12 mouse cellular contexts compared by ENCODE assay signal in genomic region chr17:29394106-29394760, GRCm38 (mm10). TPM values are rescaled to one million over a fixed set of nuclear protein-coding genes. Genes with fewer than 3 reads are reported as not detected.
DNase-seq lines count a peak whose midpoint lies in the region; ATAC-seq and TF ChIP-seq lines count a peak whose summit lies in the region.
"Had no signal": no experiment of that assay in that cellular context is flagged by ENCODE, and none has a peak within 500 bp of the region (broad histone marks: within the 10 kb centered on the region; RNA-seq: fewer than 3 reads in every experiment).

No protein-coding gene starts in this region.

- no peak overlapping the region for H3K27ac ChIP-seq in lung, embryonic 14.5 days (ENCODE audit: low read depth)
- peak overlapping the region; percentile 72 for H3K27ac ChIP-seq in liver, embryonic 16.5 days (ENCODE audit: low read length)
- no peak overlapping the region for H3K27ac ChIP-seq in hindbrain, embryonic 12.5 days
- H3K27ac ChIP-seq: hindbrain, embryonic 13.5 days; midbrain, embryonic 15.5 days had no signal

- TF ChIP-seq CTCF in lung, embryonic 14.5 days (IDR thresholded peaks at IDR 0.05; ENCODE audit: low read depth): no peak

- no peaks in the 10 kb centered on the region for H3K9me3 ChIP-seq in lung, embryonic 14.5 days (ENCODE audit: low read depth, low read length)
- no peaks in the 10 kb centered on the region for H3K9me3 ChIP-seq in liver, embryonic 16.5 days (replicated peaks; ENCODE audit: control insufficient read depth, low read length)
- H3K9me3 ChIP-seq in hindbrain, embryonic 12.5 days (replicated peaks): no peaks in the 10 kb centered on the region
- H3K9me3 ChIP-seq: hindbrain, embryonic 13.5 days; midbrain, embryonic 15.5 days had no signal

- no peaks in the 10 kb centered on the region for H3K27me3 ChIP-seq in lung, embryonic 14.5 days (ENCODE audit: insufficient read depth, low read length)
- no peaks in the 10 kb centered on the region for H3K27me3 ChIP-seq in liver, embryonic 16.5 days (ENCODE audit: control insufficient read depth, insufficient read depth, low read depth, low read length)
- peaks cover 3% of the 10 kb centered on the region; the same call in 1 of the 2 replicates for H3K27me3 ChIP-seq in hindbrain, embryonic 12.5 days
- H3K27me3 ChIP-seq: midbrain, embryonic 15.5 days had no signal

- no peak for ATAC-seq in lung, embryonic 14.5 days (ENCODE audit: insufficient read depth)
- no peak for ATAC-seq in liver, embryonic 16.5 days (ENCODE audit: low read depth)
- no peak for ATAC-seq in hindbrain, embryonic 12.5 days (ENCODE audit: low FRiP score)
- ATAC-seq: midbrain, embryonic 15.5 days had no signal

- no peaks in the 10 kb centered on the region for H3K36me3 ChIP-seq in lung, embryonic 14.5 days (ENCODE audit: insufficient read depth)
- H3K36me3 ChIP-seq in liver, embryonic 16.5 days (ENCODE audit: control insufficient read depth, insufficient read depth): no peaks in the 10 kb centered on the region
- H3K36me3 ChIP-seq in hindbrain, embryonic 12.5 days: no peaks in the 10 kb centered on the region
- H3K36me3 ChIP-seq: hindbrain, embryonic 13.5 days; midbrain, embryonic 15.5 days had no signal

- no peak overlapping the region for H3K4me2 ChIP-seq in lung, embryonic 14.5 days
- H3K4me2 ChIP-seq in liver, embryonic 16.5 days (ENCODE audit: low read depth, low read length): no peak overlapping the region
- no peak overlapping the region for H3K4me2 ChIP-seq in hindbrain, embryonic 12.5 days (replicated peaks)
- H3K4me2 ChIP-seq: hindbrain, embryonic 13.5 days; midbrain, embryonic 15.5 days had no signal

- H3K4me1 ChIP-seq in lung, embryonic 14.5 days (ENCODE audit: insufficient read depth): peaks cover 14% of the 10 kb centered on the region
- peaks cover 47% of the 10 kb centered on the region for H3K4me1 ChIP-seq in liver, embryonic 16.5 days (ENCODE audit: control insufficient read depth, low read depth, low read length)
- peaks cover 26% of the 10 kb centered on the region for H3K4me1 ChIP-seq in hindbrain, embryonic 12.5 days

- DNase-seq in lung, embryonic 14.5 days: peak; percentile 18
- no peak for DNase-seq in lung, postnatal 4 days
- peak; percentile 62 for DNase-seq in adrenal gland, adult 8-10 months
- peak; percentile 63 for DNase-seq in thymus, postnatal 14 days
- DNase-seq in urinary bladder, adult 18-20 months (ENCODE audit: low spot score in 2 of 2): no peak
- no peak for DNase-seq in kidney, postnatal 14 days
- DNase-seq: cerebellum, postnatal 36 days; layer of hippocampus, postnatal 36 days had no signal

- WGBS in lung, embryonic 14.5 days: 37% methylated on average over 9 of the region's 9 CpGs
- WGBS in liver, embryonic 16.5 days (ENCODE audit: insufficient replicate concordance): 22% methylated on average over 9 of the region's 9 CpGs
- 63% methylated on average over 9 of the region's 9 CpGs for WGBS in hindbrain, embryonic 12.5 days

- H3K9ac ChIP-seq in lung, embryonic 14.5 days: no peak overlapping the region
- H3K9ac ChIP-seq in liver, embryonic 16.5 days (ENCODE audit: low read depth, low read length): no peak overlapping the region
- no peak overlapping the region for H3K9ac ChIP-seq in hindbrain, embryonic 12.5 days
- H3K9ac ChIP-seq: midbrain, embryonic 15.5 days had no signal

- no peak overlapping the region for H3K4me3 ChIP-seq in lung, embryonic 14.5 days (ENCODE audit: low read depth, low read length)
- H3K4me3 ChIP-seq in liver, embryonic 16.5 days (ENCODE audit: low read depth, low read length): no peak overlapping the region
- H3K4me3 ChIP-seq in hindbrain, embryonic 12.5 days: no peak overlapping the region
- H3K4me3 ChIP-seq: hindbrain, embryonic 13.5 days; midbrain, embryonic 15.5 days had no signal

RNA-seq across cellular contexts. Expression of gene Fgd2, which starts 33.5 kb away (rescaled TPM):
- 15.7 and 19.2 TPM in 2 replicates for polyA plus RNA-seq in lung, embryonic 14.5 days (2014; fragmentation: Nextera tagmentation; extraction: Ambion mirVana)
- 10 to 100 TPM in 1 of 4 experiments, 1 to 10 TPM in 3; 2.1 to 11.1 (median 6.9) TPM for total RNA-seq in adrenal gland, adult 8-10 months (2022)
- polyA plus RNA-seq in liver, embryonic 16.5 days (2015; fragmentation: Nextera tagmentation; extraction: Ambion mirVana): 7.7 and 8.1 TPM in 2 replicates
- polyA plus RNA-seq in hindbrain, embryonic 12.5 days (2016; fragmentation: Nextera tagmentation; extraction: Ambion mirVana): 4.3 and 7.0 TPM in 2 replicates

RNA-seq across cellular contexts. Expression of gene Mtch1, which starts 46.5 kb away (rescaled TPM):
- 381 and 395 TPM in 2 replicates for polyA plus RNA-seq in lung, embryonic 14.5 days (2014; fragmentation: Nextera tagmentation; extraction: Ambion mirVana)
- 100 to 1,000 TPM; 236 to 274 (median 253) TPM for total RNA-seq in adrenal gland, adult 8-10 months (2022)
- polyA plus RNA-seq in liver, embryonic 16.5 days (2015; fragmentation: Nextera tagmentation; extraction: Ambion mirVana): 33.3 and 48.5 TPM in 2 replicates
- polyA plus RNA-seq in hindbrain, embryonic 12.5 days (2016; fragmentation: Nextera tagmentation; extraction: Ambion mirVana): 438 and 466 TPM in 2 replicates

Comparison
In these comparisons a context has a peak if more than half of its experiments do, and no peak if none do; other contexts are left out.
1. DNase-seq: peak in lung, embryonic 14.5 days (single experiment), adrenal gland, adult 8-10 months (single experiment) and thymus, postnatal 14 days (single experiment); none in lung, postnatal 4 days (0 of 2), urinary bladder, adult 18-20 months (0 of 2) and kidney, postnatal 14 days (single experiment).